Mouse (Mus musculus): Measurements from ENCODE around the gene Gm281. TPM values are rescaled to one million over a fixed set of nuclear protein-coding genes. Genes with fewer than 3 reads are reported as not detected.
"Not testable (repeated sequence)": the region's sequence is repeated elsewhere in the genome, so short reads cannot be mapped to it uniquely, and the experiment has no call there.

The Gm281 gene
- polyA plus RNA-seq, 1 experiment from 2014 or later = not detected

DNA sequence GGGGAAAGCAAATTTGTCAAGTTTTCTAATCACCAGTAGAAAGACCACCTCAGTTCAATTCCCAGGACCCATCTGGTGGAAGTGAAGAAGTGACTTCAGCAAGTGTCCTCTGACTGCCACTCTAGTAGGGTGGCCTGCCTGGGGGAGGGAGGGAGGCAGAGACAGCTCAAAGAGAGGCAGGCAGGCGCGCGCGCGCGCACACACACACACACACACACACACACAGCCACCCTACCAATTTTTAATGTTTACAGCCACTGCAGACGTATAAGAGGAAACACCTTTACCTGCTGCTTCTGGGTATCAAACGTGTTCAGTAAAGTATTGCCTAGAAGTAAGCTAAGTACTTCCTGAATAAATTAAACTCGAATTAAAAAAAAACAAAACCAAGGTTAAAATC, 45.8 kb upstream of the Gm281 start:
- H3K4me3 ChIP-seq (replicated peaks; ENCODE audit: low read depth, low read length) = peak overlapping the region; percentile 83
- WGBS = under 1% methylated on average over 9 of the region's 9 CpGs
- DNase-seq (ENCODE audit: low spot score) (peak; percentile 46), ATAC-seq (replicated peaks; ENCODE audit: low FRiP score, low read depth) (no peak; the same call in 1 of the 2 replicates)
- H3K4me1 ChIP-seq (replicated peaks; ENCODE audit: insufficient read depth, low read length) = no peaks in the 10 kb centered on the region; the same call in 1 of the 2 replicates
- peak overlapping the region; percentile 89; the same call in 1 of the 2 replicates for H3K27ac ChIP-seq
- no peaks in the 10 kb centered on the region for H3K36me3 ChIP-seq (ENCODE audit: insufficient read depth, low read length)
- no peak for TF ChIP-seq CTCF (IDR thresholded peaks at IDR 0.05; ENCODE audit: low read depth)
- H3K27me3 ChIP-seq (ENCODE audit: insufficient read depth, low read length) = no peaks in the 10 kb centered on the region
- H3K9ac ChIP-seq (ENCODE audit: low read depth, low read length) = peak overlapping the region; percentile 97
- H3K9me3 ChIP-seq (replicated peaks; ENCODE audit: low read length) = no peaks in the 10 kb centered on the region
- H3K4me2 ChIP-seq (ENCODE audit: low read length) = peak overlapping the region; percentile 75

GRCm38 (mm10) chr14:13952151-13952550, 37.9 kb upstream of the Gm281 start:
- not testable (repeated sequence) for H3K9me3 ChIP-seq (replicated peaks; ENCODE audit: low read length); H3K27me3 ChIP-seq (ENCODE audit: insufficient read depth, low read length); H3K27ac ChIP-seq; H3K4me1 ChIP-seq (replicated peaks; ENCODE audit: insufficient read depth, low read length); H3K9ac ChIP-seq (ENCODE audit: low read depth, low read length); ATAC-seq (replicated peaks; ENCODE audit: low FRiP score, low read depth); DNase-seq (ENCODE audit: low spot score); H3K4me2 ChIP-seq (ENCODE audit: low read length); H3K4me3 ChIP-seq (replicated peaks; ENCODE audit: low read depth, low read length)
- 92% methylated on average over 3 of the region's 3 CpGs for WGBS
- peaks cover 26% of the 10 kb centered on the region; the same call in 1 of the 2 replicates for H3K36me3 ChIP-seq (ENCODE audit: insufficient read depth, low read length)

- no peak overlapping the region for H3K9ac ChIP-seq (ENCODE audit: low read depth, low read length)
- H3K27ac ChIP-seq = no peak overlapping the region
- DNase-seq (ENCODE audit: low spot score) (peak; percentile 40), ATAC-seq (replicated peaks; ENCODE audit: low FRiP score, low read depth) (no peak)
- H3K4me2 ChIP-seq (ENCODE audit: low read length) = no peak overlapping the region
- no peaks in the 10 kb centered on the region for H3K27me3 ChIP-seq (ENCODE audit: insufficient read depth, low read length)
- peak; percentile 61 for TF ChIP-seq CTCF (IDR thresholded peaks at IDR 0.05; ENCODE audit: low read depth)
- H3K4me3 ChIP-seq (replicated peaks; ENCODE audit: low read depth, low read length) = no peak overlapping the region
- H3K9me3 ChIP-seq (replicated peaks; ENCODE audit: low read length) = no peaks in the 10 kb centered on the region
- peaks cover 26% of the 10 kb centered on the region; the same call in 1 of the 2 replicates for H3K36me3 ChIP-seq (ENCODE audit: insufficient read depth, low read length)
- no peaks in the 10 kb centered on the region for H3K4me1 ChIP-seq (replicated peaks; ENCODE audit: insufficient read depth, low read length)
Observed at GRCm38 (mm10) chr14:13950401-13950800, 36.1 kb upstream of the Gm281 start.

DNA sequence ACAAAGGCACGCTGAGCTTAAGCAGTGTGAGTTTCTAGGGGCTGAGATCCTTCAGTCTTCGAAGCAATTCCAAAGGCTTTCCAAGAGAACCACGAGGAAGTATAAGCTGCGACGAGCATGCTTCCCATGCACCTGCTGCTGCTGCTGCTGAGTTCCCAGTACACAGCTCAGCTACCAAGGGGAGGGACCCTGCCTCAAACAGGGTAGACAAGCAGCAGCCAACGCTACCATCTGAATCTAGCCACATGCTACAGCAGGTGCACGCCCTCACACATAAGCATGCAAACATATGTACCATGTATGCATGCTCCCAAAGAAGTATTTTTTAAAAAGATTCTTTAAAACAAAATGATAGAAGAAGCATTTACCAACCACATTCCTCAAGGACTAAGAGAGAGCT, 34.1 kb upstream of the Gm281 start:
- Histone ChIP-seq H3K27me3 (ENCODE audit: insufficient read depth, low read length) (no peaks in the 10 kb centered on the region), H3K27ac (no peak overlapping the region), H3K36me3 (ENCODE audit: insufficient read depth, low read length) (peaks cover 26% of the 10 kb centered on the region; the same call in 1 of the 2 replicates), H3K9me3 (replicated peaks; ENCODE audit: low read length) (no peaks in the 10 kb centered on the region), H3K9ac (ENCODE audit: low read depth, low read length) (no peak overlapping the region), H3K4me2 (ENCODE audit: low read length) (no peak overlapping the region), H3K4me3 (replicated peaks; ENCODE audit: low read depth, low read length) (no peak overlapping the region), H3K4me1 (replicated peaks; ENCODE audit: insufficient read depth, low read length) (no peaks in the 10 kb centered on the region)
- 93% methylated on average over 7 of the region's 7 CpGs for WGBS
- ATAC-seq (replicated peaks; ENCODE audit: low FRiP score, low read depth) = no peak
- DNase-seq (ENCODE audit: low spot score) = no peak
- TF ChIP-seq CTCF (IDR thresholded peaks at IDR 0.05; ENCODE audit: low read depth) = no peak

DNA sequence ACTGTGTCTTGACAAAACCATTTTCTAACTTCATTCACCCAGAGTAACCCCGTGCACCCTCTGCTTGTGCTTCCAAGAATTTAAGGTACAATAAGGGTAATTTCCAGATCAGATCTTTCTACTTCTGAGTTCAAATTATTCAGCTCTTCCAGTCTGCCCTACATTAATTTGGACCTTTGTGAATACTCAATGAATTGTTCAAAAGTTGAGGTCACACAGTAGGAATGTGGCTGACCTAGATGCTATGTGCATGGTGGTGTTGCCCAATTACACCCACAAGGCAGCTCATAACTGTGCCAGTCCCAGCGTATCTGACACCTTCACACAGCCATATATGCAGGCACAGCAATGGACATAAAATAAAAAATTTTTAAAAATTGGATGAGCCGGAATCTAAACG, 30.4 kb upstream of the Gm281 start:
- no peak for ATAC-seq (replicated peaks; ENCODE audit: low FRiP score, low read depth)
- no peak for DNase-seq (ENCODE audit: low spot score)

GRCm38 (mm10) chr14:13934052-13934371, 19.7 kb upstream of the Gm281 start:
- TF ChIP-seq CTCF (IDR thresholded peaks at IDR 0.05; ENCODE audit: low read depth) = no peak
- WGBS = 39% methylated on average over 5 of the region's 5 CpGs
- H3K4me3 ChIP-seq (replicated peaks; ENCODE audit: low read depth, low read length) = peak overlapping the region; percentile 27
- no peak overlapping the region; the same call in 1 of the 2 replicates for H3K9ac ChIP-seq (ENCODE audit: low read depth, low read length)
- H3K9me3 ChIP-seq (replicated peaks; ENCODE audit: low read length) = no peaks in the 10 kb centered on the region
- DNase-seq (ENCODE audit: low spot score) (no peak), ATAC-seq (replicated peaks; ENCODE audit: low FRiP score, low read depth) (no peak)
- no peaks in the 10 kb centered on the region for H3K27me3 ChIP-seq (ENCODE audit: insufficient read depth, low read length)
- peak overlapping the region; percentile 59 for H3K4me2 ChIP-seq (ENCODE audit: low read length)
- no peaks in the 10 kb centered on the region for H3K36me3 ChIP-seq (ENCODE audit: insufficient read depth, low read length)
- no peaks in the 10 kb centered on the region for H3K4me1 ChIP-seq (replicated peaks; ENCODE audit: insufficient read depth, low read length)
- H3K27ac ChIP-seq = no peak overlapping the region

More for the DNA sequence above, 30.4 kb upstream of the Gm281 start:
- Histone ChIP-seq H3K9ac (ENCODE audit: low read depth, low read length) (no peak overlapping the region), H3K4me3 (replicated peaks; ENCODE audit: low read depth, low read length) (no peak overlapping the region), H3K27me3 (ENCODE audit: insufficient read depth, low read length) (no peaks in the 10 kb centered on the region), H3K36me3 (ENCODE audit: insufficient read depth, low read length) (0 out of 2 replicates have a peak, but pooled peaks cover 12% of the 10 kb centered on the region), H3K9me3 (replicated peaks; ENCODE audit: low read length) (no peaks in the 10 kb centered on the region), H3K27ac (no peak overlapping the region), H3K4me1 (replicated peaks; ENCODE audit: insufficient read depth, low read length) (no peaks in the 10 kb centered on the region), H3K4me2 (ENCODE audit: low read length) (no peak overlapping the region)
- TF ChIP-seq CTCF (IDR thresholded peaks at IDR 0.05; ENCODE audit: low read depth) = no peak
- WGBS = 96% methylated on average over 4 of the region's 4 CpGs
